Mouse (Mus musculus) liver, adult 2 months (tissue): ENCODE results near the gene C1ql3. TPM values are rescaled to one million over a fixed set of nuclear protein-coding genes. Genes with fewer than 3 reads are reported as not detected.

Source experiments
- DNase-seq: peaks from one replicate; pipeline ENCODE4 v3.0.0-alpha.2; 2011; ENCODE audit warnings: low read depth, low spot score; ENCODE audit errors: extremely low read depth
- H3K27ac ChIP-seq: fragments of 200-500 bp; replicated peaks from 2 replicates; pipeline ENCODE4 v1.5.1; 2012; ENCODE audit warnings: low read depth, mild to moderate bottlenecking, control low read depth, inconsistent platforms, low read length; ENCODE audit not compliant: insufficient read depth
- H3K27me3 ChIP-seq: fragments of 200-500 bp; 2 replicates; pipeline ENCODE4 v1.6.1; 2012; ENCODE audit warnings: mild to moderate bottlenecking, moderate library complexity, low read length, inconsistent platforms; ENCODE audit not compliant: control insufficient read depth, insufficient read depth
- H3K36me3 ChIP-seq: fragments of 200-500 bp; 2 replicates; pipeline ENCODE4 v1.6.1; 2012; ENCODE audit warnings: low read length, inconsistent platforms; ENCODE audit not compliant: control insufficient read depth, insufficient read depth
- H3K4me1 ChIP-seq: fragments of 200-500 bp; 2 replicates; pipeline ENCODE4 v1.6.1; 2011; ENCODE audit warnings: low read length; ENCODE audit not compliant: control insufficient read depth, insufficient read depth
- H3K4me3 ChIP-seq: fragments of 200-500 bp; 2 replicates; pipeline ENCODE4 v1.5.1; 2011; ENCODE audit warnings: low read depth, mild to moderate bottlenecking, control low read depth, low read length, moderate library complexity; ENCODE audit not compliant: insufficient read depth
- H3K79me2 ChIP-seq: fragments of 200-500 bp; 2 replicates; pipeline ENCODE4 v1.6.1; 2012; ENCODE audit warnings: inconsistent platforms, mild to moderate bottlenecking, low read length, moderate library complexity; ENCODE audit not compliant: control insufficient read depth, insufficient read depth
- H3K9ac ChIP-seq: fragments of 200-500 bp; 2 replicates; pipeline ENCODE4 v1.6.1; 2012; ENCODE audit warnings: low read depth, mild to moderate bottlenecking, control low read depth, inconsistent platforms, low read length
- CTCF ChIP-seq: fragments of 200-500 bp; IDR thresholded peaks from 2 replicates; pipeline ENCODE4 v1.5.1; 2011; ENCODE audit warnings: low read depth, low read length, control low read depth
- POLR2A ChIP-seq: fragments of 200-500 bp; IDR thresholded peaks from 2 replicates; pipeline ENCODE4 v1.6.1; 2011; ENCODE audit warnings: low read length, control low read depth; ENCODE audit not compliant: insufficient read depth; ENCODE audit errors: extremely low read depth
- WGBS: fragments of 180-500 bp; shearing (Covaris S2); methylation state at CpG from one replicate; pipeline ENCODE4 v1.1.7; 2018; 5-methylcytosine and 5-hydroxymethylcytosine counted together
- polyA plus RNA-seq: library from polyadenylated mRNA; depleted of rRNA; stranded (reverse); fragments of >200 nt; gene quantifications from 2 replicates; pipeline ENCODE4 v1.2.3, GENCODE M21; 2012
- total RNA-seq: library from RNA; depleted of rRNA; stranded (reverse); fragments of >200 nt; gene quantifications from 2 replicates; pipeline ENCODE4 v1.2.3, GENCODE M21; 2014

Gene C1ql3
- total and polyA plus RNA-seq, 2 experiments: 0.09 TPM; not detected in 1

GRCm38 (mm10) chr2:13009261-13009972, 2.2 kb downstream of the C1ql3 start:
- 40% methylated on average over 18 of the region's 18 CpGs for WGBS
- H3K27ac ChIP-seq: no peak overlapping the region
- peaks cover 6% of the 10 kb centered on the region for H3K4me1 ChIP-seq
- H3K27me3 ChIP-seq: no peaks in the 10 kb centered on the region
- H3K9ac ChIP-seq: no peak overlapping the region
- no peak for DNase-seq
- H3K4me3 ChIP-seq: no peak overlapping the region
- no peak for TF ChIP-seq CTCF
- no peak for TF ChIP-seq POLR2A
- H3K36me3 ChIP-seq: no peaks in the 10 kb centered on the region
- H3K79me2 ChIP-seq: no peaks in the 10 kb centered on the region

GRCm38 (mm10) chr2:13008433-13008832, 3.2 kb downstream of the C1ql3 start:
- 84% methylated on average over 1 of the region's 1 CpGs for WGBS
- no peaks in the 10 kb centered on the region for H3K79me2 ChIP-seq

GRCm38 (mm10) chr2:13000026-13000425, 11.6 kb downstream of the C1ql3 start:
- 94% methylated on average over 2 of the region's 2 CpGs for WGBS
- H3K4me3 ChIP-seq: no peak overlapping the region
- H3K27ac ChIP-seq: no peak overlapping the region
- H3K27me3 ChIP-seq: no peaks in the 10 kb centered on the region
- no peak for DNase-seq
- H3K9ac ChIP-seq: no peak overlapping the region
- H3K4me1 ChIP-seq: no peaks in the 10 kb centered on the region
- TF ChIP-seq POLR2A: no peak
- no peak for TF ChIP-seq CTCF
- no peaks in the 10 kb centered on the region for H3K79me2 ChIP-seq
- peaks cover 42% of the 10 kb centered on the region for H3K36me3 ChIP-seq

More at GRCm38 (mm10) chr2:13008433-13008832, 3.2 kb downstream of the C1ql3 start:
- H3K4me3 ChIP-seq: no peak overlapping the region
- peaks cover 6% of the 10 kb centered on the region for H3K4me1 ChIP-seq
- DNase-seq: no peak
- H3K36me3 ChIP-seq: no peaks in the 10 kb centered on the region
- no peaks in the 10 kb centered on the region for H3K27me3 ChIP-seq
- H3K9ac ChIP-seq: no peak overlapping the region
- H3K27ac ChIP-seq: no peak overlapping the region
- TF ChIP-seq CTCF: no peak
- TF ChIP-seq POLR2A: no peak

GRCm38 (mm10) chr2:12984901-12985732, 26.5 kb downstream of the C1ql3 start:
- peak; percentile 52 for DNase-seq
- Histone ChIP-seq H3K27ac (no peak overlapping the region), H3K4me1 (no peaks in the 10 kb centered on the region), H3K4me3 (no peak overlapping the region), H3K79me2 (no peaks in the 10 kb centered on the region), H3K27me3 (no peaks in the 10 kb centered on the region), H3K9ac (no peak overlapping the region), H3K36me3 (peaks cover 30% of the 10 kb centered on the region)
- 82% methylated on average over 4 of the region's 4 CpGs for WGBS
- TF ChIP-seq POLR2A: no peak
- no peak for TF ChIP-seq CTCF

GRCm38 (mm10) chr2:12978771-12979170, 32.8 kb downstream of the C1ql3 start:
- TF ChIP-seq POLR2A: no peak
- no peak for TF ChIP-seq CTCF
- WGBS: 84% methylated on average over 4 of the region's 4 CpGs
- Histone ChIP-seq H3K27ac (no peak overlapping the region), H3K9ac (no peak overlapping the region), H3K4me1 (no peaks in the 10 kb centered on the region), H3K4me3 (no peak overlapping the region), H3K27me3 (no peaks in the 10 kb centered on the region), H3K79me2 (no peaks in the 10 kb centered on the region), H3K36me3 (peaks cover 56% of the 10 kb centered on the region)
- DNase-seq: no peak
